Mouse (Mus musculus) limb, embryonic 14.5 days (tissue): ENCODE results near the gene Actr3. TPM values are rescaled to one million over a fixed set of nuclear protein-coding genes. Genes with fewer than 3 reads are reported as not detected.

Experiments used
- ATAC-seq: fragments of 200-750 bp; cut with Nextera tagmentation; 2 replicates; pipeline ENCODE4 v1.8.0; 2017; ENCODE audit warnings: low read depth, moderate number of reproducible peaks, moderate TSS enrichment; ENCODE audit not compliant: low FRiP score
- DNase-seq: peaks from one replicate; pipeline ENCODE4 v3.0.0-alpha.2; 2015; ENCODE audit warnings: low spot score
- H3K27ac ChIP-seq: fragments of 300-500 bp; sonication (generic); replicated peaks from 2 replicates; pipeline ENCODE4 v1.5.1; 2014; ENCODE audit warnings: low read depth, mild to moderate bottlenecking, low read length, moderate library complexity, mixed read lengths
- H3K27me3 ChIP-seq: fragments of 300-500 bp; sonication (generic); 2 replicates; pipeline ENCODE4 v1.6.1; 2014; ENCODE audit warnings: low read length, mixed read lengths; ENCODE audit not compliant: control insufficient read depth, insufficient read depth
- H3K36me3 ChIP-seq: fragments of 300-500 bp; sonication (generic); 2 replicates; pipeline ENCODE4 v1.6.1; 2014; ENCODE audit warnings: mild to moderate bottlenecking, low read length, moderate library complexity, mixed read lengths; ENCODE audit not compliant: control insufficient read depth, insufficient read depth
- H3K4me1 ChIP-seq: fragments of 300-500 bp; sonication (generic); 2 replicates; pipeline ENCODE4 v1.6.1; 2014; ENCODE audit warnings: antibody characterized with exemption, low read length, mixed read lengths; ENCODE audit not compliant: control insufficient read depth, insufficient read depth
- H3K4me2 ChIP-seq: fragments of 300-500 bp; sonication (generic); replicated peaks from 2 replicates; pipeline ENCODE4 v1.6.1; 2014; ENCODE audit warnings: low read depth, mild to moderate bottlenecking, low read length, moderate library complexity; ENCODE audit not compliant: severe bottlenecking
- H3K4me3 ChIP-seq: fragments of 300-500 bp; sonication (generic); replicated peaks from 2 replicates; pipeline ENCODE4 v1.5.1; 2014; ENCODE audit warnings: low read length
- H3K9ac ChIP-seq: fragments of 300-500 bp; sonication (generic); 2 replicates; pipeline ENCODE4 v1.6.1; 2014; ENCODE audit warnings: mild to moderate bottlenecking, low read depth, low read length, moderate library complexity; ENCODE audit not compliant: severe bottlenecking
- H3K9me3 ChIP-seq: fragments of 300-500 bp; sonication (generic); 2 replicates; pipeline ENCODE4 v1.6.1; 2016; ENCODE audit warnings: low read length; ENCODE audit not compliant: control insufficient read depth
- POLR2A ChIP-seq: fragments of 200-500 bp; IDR thresholded peaks from 2 replicates; pipeline ENCODE4 v1.8.0; 2012; ENCODE audit warnings: inconsistent platforms, mild to moderate bottlenecking, moderate library complexity, borderline replicate concordance; ENCODE audit not compliant: insufficient read depth, insufficient read length; ENCODE audit errors: extremely low read depth
- WGBS: fragments of 180-500 bp; shearing (Covaris S2); extraction: QIAGEN DNeasy Blood & Tissue Kit; methylation state at CpG from one replicate; pipeline ENCODE4 v1.1.7; 2014; 5-methylcytosine and 5-hydroxymethylcytosine counted together
- polyA plus RNA-seq, 2 experiments: library from polyadenylated mRNA; depleted of rRNA in 1 of 2; stranded (reverse) in 1 of 2; unstranded in 1 of 2; fragments of >200 nt; fragmentation: Nextera tagmentation in 1 of 2; extraction: Ambion mirVana in 1 of 2; gene quantifications; 2 replicates each; pipeline versions ENCODE4 v1.2.1 to v1.2.3; 2012 to 2014

Actr3 gene
- polyA plus RNA-seq, 2 experiments = 109 to 252 TPM

- ATAC-seq = no peak
- H3K4me3 ChIP-seq = no peak overlapping the region
- peaks cover 19% of the 10 kb centered on the region for H3K36me3 ChIP-seq
- no peak overlapping the region for H3K9ac ChIP-seq
- no peak for DNase-seq
- no peak overlapping the region for H3K4me2 ChIP-seq
- no peaks in the 10 kb centered on the region for H3K4me1 ChIP-seq
- 39% methylated on average over 3 of the region's 3 CpGs for WGBS
- no peak for TF ChIP-seq POLR2A
- H3K9me3 ChIP-seq = no peaks in the 10 kb centered on the region
- H3K27me3 ChIP-seq = no peaks in the 10 kb centered on the region
- H3K27ac ChIP-seq = no peak overlapping the region
Measured at GRCm38 (mm10) chr1:125388370-125388769, 47.2 kb downstream of the Actr3 start.

DNA sequence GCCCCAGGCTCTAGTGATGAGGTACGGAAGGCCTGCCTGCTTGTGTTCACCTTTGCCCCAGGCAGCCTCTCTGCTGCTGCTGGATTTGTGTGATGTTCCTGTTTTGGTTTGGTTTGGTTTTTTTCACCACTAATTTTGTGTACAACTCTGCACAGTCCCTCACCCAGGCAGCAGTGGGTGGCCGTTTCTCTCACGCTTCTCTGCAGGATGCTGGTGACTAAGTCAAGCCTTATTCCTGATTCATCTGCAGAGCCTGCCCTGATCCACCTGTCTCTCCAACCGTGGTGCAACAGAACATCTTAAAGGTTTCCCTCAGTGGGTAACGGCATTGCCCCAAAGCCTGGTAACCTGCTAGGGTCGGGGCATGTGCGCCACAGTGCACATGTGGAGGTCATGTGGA is 49.3 kb downstream of the Actr3 start:
- H3K36me3 ChIP-seq = 0 out of 2 replicates have a peak, but pooled peaks cover 6% of the 10 kb centered on the region
- H3K4me2 ChIP-seq = no peak overlapping the region
- H3K27ac ChIP-seq = no peak overlapping the region
- no peaks in the 10 kb centered on the region for H3K9me3 ChIP-seq
- ATAC-seq (no peak), DNase-seq (no peak)
- H3K4me3 ChIP-seq = no peak overlapping the region
- no peaks in the 10 kb centered on the region for H3K27me3 ChIP-seq
- no peaks in the 10 kb centered on the region for H3K4me1 ChIP-seq
- WGBS = 76% methylated on average over 7 of the region's 7 CpGs
- TF ChIP-seq POLR2A = no peak
- no peak overlapping the region for H3K9ac ChIP-seq

DNA sequence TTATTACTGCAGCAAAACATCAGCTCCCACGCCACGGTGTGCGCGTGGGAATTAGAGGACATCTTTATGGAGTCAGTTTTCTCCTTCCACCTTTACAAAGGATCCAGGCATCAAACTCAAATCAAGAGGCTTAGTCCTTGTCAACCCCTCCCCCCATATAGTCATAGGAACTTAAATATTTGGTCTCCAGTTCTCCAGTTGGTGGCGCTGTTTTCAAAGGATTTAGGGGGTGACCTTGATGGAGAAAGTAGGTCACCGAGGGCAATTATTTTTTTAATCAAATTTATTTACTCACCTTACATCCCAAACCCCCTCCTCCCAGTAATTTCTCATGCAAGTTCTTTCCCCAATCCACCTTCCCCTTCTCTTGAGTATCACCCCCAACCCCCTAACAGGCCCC is 52.9 kb downstream of the Actr3 start:
- no peak for ATAC-seq

GRCm38 (mm10) chr1:125378889-125379288 is 56.6 kb downstream of the Actr3 start:
- TF ChIP-seq POLR2A = no peak
- H3K27me3 ChIP-seq = no peaks in the 10 kb centered on the region
- H3K9me3 ChIP-seq = no peaks in the 10 kb centered on the region
- no peak overlapping the region for H3K4me2 ChIP-seq
- no peaks in the 10 kb centered on the region for H3K4me1 ChIP-seq
- ATAC-seq (no peak), DNase-seq (no peak)
- no peak overlapping the region for H3K4me3 ChIP-seq
- no peak overlapping the region for H3K9ac ChIP-seq
- WGBS = 64% methylated on average over 3 of the region's 3 CpGs
- H3K36me3 ChIP-seq = no peaks in the 10 kb centered on the region
- H3K27ac ChIP-seq = no peak overlapping the region

More for the DNA sequence above, 52.9 kb downstream of the Actr3 start:
- Histone ChIP-seq H3K27me3 (no peaks in the 10 kb centered on the region), H3K4me3 (no peak overlapping the region), H3K9me3 (no peaks in the 10 kb centered on the region), H3K4me1 (no peaks in the 10 kb centered on the region), H3K9ac (no peak overlapping the region), H3K36me3 (no peaks in the 10 kb centered on the region), H3K27ac (no peak overlapping the region), H3K4me2 (no peak overlapping the region)
- no peak for DNase-seq
- WGBS = 68% methylated on average over 6 of the region's 6 CpGs
- TF ChIP-seq POLR2A = no peak

- Histone ChIP-seq H3K4me1 (no peaks in the 10 kb centered on the region), H3K27me3 (no peaks in the 10 kb centered on the region), H3K4me3 (no peak overlapping the region), H3K9ac (no peak overlapping the region), H3K4me2 (no peak overlapping the region), H3K27ac (no peak overlapping the region), H3K36me3 (no peaks in the 10 kb centered on the region), H3K9me3 (no peaks in the 10 kb centered on the region)
- peak; percentile 10 for DNase-seq
- WGBS = 68% methylated on average over 5 of the region's 5 CpGs
- TF ChIP-seq POLR2A = no peak
- no peak for ATAC-seq
Measured at GRCm38 (mm10) chr1:125372855-125373254, 62.7 kb downstream of the Actr3 start.

- ATAC-seq (0 out of 2 replicates have a peak, but pooled peaks have one; percentile 26), DNase-seq (peak; percentile 87)
- H3K4me3 ChIP-seq = no peak overlapping the region
- no peaks in the 10 kb centered on the region for H3K27me3 ChIP-seq
- no peak overlapping the region for H3K9ac ChIP-seq
- no peaks in the 10 kb centered on the region for H3K9me3 ChIP-seq
- no peaks in the 10 kb centered on the region for H3K36me3 ChIP-seq
- H3K4me1 ChIP-seq = no peaks in the 10 kb centered on the region
- no peak for TF ChIP-seq POLR2A
- no peak overlapping the region for H3K4me2 ChIP-seq
- WGBS = 28% methylated on average over 6 of the region's 6 CpGs
- no peak overlapping the region for H3K27ac ChIP-seq
Measured at GRCm38 (mm10) chr1:125370779-125371178, 64.7 kb downstream of the Actr3 start.
